Mouse (Mus musculus) bone marrow, adult 2 months (tissue): ENCODE measurements around the gene Cat. TPM values are rescaled to one million over a fixed set of nuclear protein-coding genes. Genes with fewer than 3 reads are reported as not detected.

Experiments used
- H3K27ac ChIP-seq: fragments of 200-500 bp; 2 replicates; pipeline ENCODE4 v1.5.1; 2012; ENCODE audit warnings: low read depth, mild to moderate bottlenecking, control low read depth, inconsistent platforms, low read length; ENCODE audit not compliant: control insufficient read depth, poor library complexity, insufficient read depth
- H3K4me1 ChIP-seq: fragments of 200-500 bp; 2 replicates; pipeline ENCODE4 v1.6.1; 2011; ENCODE audit warnings: low read length; ENCODE audit not compliant: control insufficient read depth, insufficient read depth
- H3K4me3 ChIP-seq: fragments of 200-500 bp; replicated peaks from 2 replicates; pipeline ENCODE3; 2011; ENCODE audit warnings: mild to moderate bottlenecking, low read depth, low read length, control low read depth; ENCODE audit not compliant: control insufficient read depth
- CTCF ChIP-seq: fragments of 200-500 bp; IDR thresholded peaks from 2 replicates; pipeline ENCODE4 v1.5.1; 2011; ENCODE audit warnings: low read length, control low read depth; ENCODE audit not compliant: control insufficient read depth, insufficient read depth
- POLR2A ChIP-seq: fragments of 200-500 bp; IDR thresholded peaks from 2 replicates; pipeline ENCODE4 v1.6.1; 2011; ENCODE audit warnings: low read depth, mild to moderate bottlenecking, control low read depth, low read length, borderline replicate concordance; ENCODE audit not compliant: control insufficient read depth
- WGBS: fragments of 180-500 bp; shearing (Covaris S2); methylation state at CpG from one replicate; pipeline ENCODE4 v1.1.7; 2018; 5-methylcytosine and 5-hydroxymethylcytosine counted together
- polyA plus RNA-seq: library from polyadenylated mRNA; stranded (reverse); fragments of >200 nt; gene quantifications from 2 replicates; pipeline ENCODE4 v1.2.4, GENCODE M21; 2011; ENCODE audit warnings: low replicate concordance; ENCODE audit not compliant: missing spikeins, insufficient read depth, insufficient read length

Cat gene
- polyA plus RNA-seq, 1 experiment, result 59.9 TPM

- Histone ChIP-seq H3K27ac (no peak overlapping the region), H3K4me3 (no peak overlapping the region), H3K4me1 (no peaks in the 10 kb centered on the region)
- 20% methylated on average over 10 of the region's 10 CpGs for WGBS
- TF ChIP-seq POLR2A, result no peak
- TF ChIP-seq CTCF, result peak; percentile 98
These were observed 28.3 kb downstream of the Cat start for GRCm38 (mm10) chr2:103456646-103457045.

GRCm38 (mm10) chr2:103455748-103456147 is 29.2 kb downstream of the Cat start:
- 95% methylated on average over 7 of the region's 7 CpGs for whole genome bisulfite sequencing
- no peaks in the 10 kb centered on the region for H3K4me1 ChIP-seq
- no peak overlapping the region for H3K27ac ChIP-seq
- no peak overlapping the region for H3K4me3 ChIP-seq
- TF ChIP-seq CTCF (no peak), POLR2A (no peak)

- TF ChIP-seq CTCF (no peak), POLR2A (no peak)
- WGBS, result 85% methylated on average over 5 of the region's 5 CpGs
- Histone ChIP-seq H3K4me1 (no peaks in the 10 kb centered on the region), H3K4me3 (no peak overlapping the region), H3K27ac (no peak overlapping the region)
These were observed 32.4 kb downstream of the Cat start for GRCm38 (mm10) chr2:103452550-103452949.

- Histone ChIP-seq H3K4me1 (no peaks in the 10 kb centered on the region), H3K4me3 (no peak overlapping the region), H3K27ac (no peak overlapping the region)
- TF ChIP-seq POLR2A (no peak), CTCF (no peak)
- WGBS, result 84% methylated on average over 8 of the region's 8 CpGs
These were observed 34.7 kb downstream of the Cat start for GRCm38 (mm10) chr2:103450267-103450666.

- 44% methylated on average over 7 of the region's 7 CpGs for WGBS
- Histone ChIP-seq H3K4me1 (no peaks in the 10 kb centered on the region), H3K4me3 (no peak overlapping the region), H3K27ac (no peak overlapping the region)
- TF ChIP-seq POLR2A, result no peak
- TF ChIP-seq CTCF, result no peak
These were observed 35.1 kb downstream of the Cat start for GRCm38 (mm10) chr2:103449813-103450212.

- WGBS, result 12% methylated on average over 14 of the region's 14 CpGs
- Histone ChIP-seq H3K4me3 (no peak overlapping the region), H3K27ac (no peak overlapping the region), H3K4me1 (no peaks in the 10 kb centered on the region)
- no peak for TF ChIP-seq POLR2A
- TF ChIP-seq CTCF, result no peak
These were observed 35.9 kb downstream of the Cat start for GRCm38 (mm10) chr2:103448947-103449560.

- H3K4me3 ChIP-seq, result no peak overlapping the region
- H3K4me1 ChIP-seq, result no peaks in the 10 kb centered on the region
- WGBS, result 80% methylated on average over 6 of the region's 6 CpGs
- TF ChIP-seq CTCF, result no peak
- no peak for TF ChIP-seq POLR2A
- no peak overlapping the region for H3K27ac ChIP-seq
These were observed 38.6 kb downstream of the Cat start for GRCm38 (mm10) chr2:103446326-103446725.

GRCm38 (mm10) chr2:103445776-103446175 is 39.2 kb downstream of the Cat start:
- Histone ChIP-seq H3K4me1 (no peaks in the 10 kb centered on the region), H3K27ac (no peak overlapping the region), H3K4me3 (no peak overlapping the region)
- no peak for TF ChIP-seq POLR2A
- peak; percentile 54 for TF ChIP-seq CTCF
- 55% methylated on average over 6 of the region's 6 CpGs for WGBS

GRCm38 (mm10) chr2:103439710-103440109 is 45.2 kb downstream of the Cat start:
- Histone ChIP-seq H3K27ac (no peak overlapping the region), H3K4me3 (no peak overlapping the region), H3K4me1 (no peaks in the 10 kb centered on the region)
- TF ChIP-seq CTCF (peak; percentile 72), POLR2A (no peak)
- WGBS, result 11% methylated on average over 12 of the region's 12 CpGs
